Mouse (Mus musculus) adrenal gland (tissue): ENCODE results near the gene Slc16a12.

ENCODE experiments used
- intact Hi-C: fragments of 180-260 bp; cut with DNase I; formaldehyde crosslinking; loops from one replicate; pipeline ENCODE4 v1.15.1; 2025

Slc16a12 gene

GRCm38 (mm10) chr19:34729505-34729904 lies 17.6 kb downstream of the Slc16a12 start:
- intact Hi-C loops, result no loop called here

DNA sequence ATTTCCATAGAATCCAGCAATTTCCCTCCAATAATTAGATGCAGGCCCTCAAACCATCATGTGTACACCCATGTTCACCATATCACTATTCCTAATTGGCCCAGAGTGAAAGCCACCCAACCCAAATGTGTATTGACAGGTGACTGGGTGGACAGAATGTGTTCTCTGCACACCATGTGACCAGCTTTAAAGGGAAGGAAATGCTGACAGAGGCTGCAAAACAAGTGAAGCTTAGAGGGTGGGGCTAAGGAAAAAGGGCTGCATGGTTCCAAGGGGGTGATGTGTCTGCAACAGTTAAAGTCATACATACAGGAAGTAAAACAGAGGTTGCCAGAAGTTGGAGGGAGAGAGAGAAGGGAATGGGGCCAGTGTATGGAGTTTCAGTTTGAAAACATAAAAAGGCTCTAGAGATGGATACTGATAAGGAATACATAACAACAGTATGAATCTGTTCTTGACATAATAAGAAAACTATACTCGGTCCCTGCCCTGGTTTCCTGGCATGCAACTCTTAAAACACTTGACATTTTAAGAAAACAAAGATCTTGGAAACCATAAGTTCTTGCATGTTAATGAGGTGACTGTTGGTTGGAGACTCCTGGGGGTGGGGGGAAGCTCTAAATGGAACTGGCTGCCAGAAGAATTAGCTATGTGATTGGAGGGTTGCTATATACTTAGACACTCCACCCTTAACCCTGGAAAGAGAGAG lies 20.7 kb downstream of the Slc16a12 start:
- intact Hi-C loops, result no loop called here

DNA sequence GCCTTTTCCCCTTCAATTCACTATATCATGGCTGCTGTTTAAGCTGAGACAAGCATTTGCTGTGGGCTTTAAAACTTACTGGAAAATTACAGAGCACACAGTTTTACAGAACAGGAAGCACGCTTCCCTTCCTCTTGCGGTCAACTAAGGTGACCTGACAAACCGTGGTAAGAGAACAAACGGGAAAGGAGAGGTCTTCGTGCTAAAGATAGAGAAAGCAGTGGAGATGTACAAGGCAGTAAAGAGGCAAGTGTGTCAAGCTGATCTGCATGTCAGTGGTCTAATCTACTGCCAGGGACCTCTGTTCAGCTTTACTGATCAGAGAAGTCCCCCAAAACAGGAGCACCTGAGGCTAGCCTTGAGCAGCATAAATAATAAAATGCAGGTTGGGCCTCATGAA lies 21.7 kb downstream of the Slc16a12 start:
- intact Hi-C loops, result no loop called here

- intact Hi-C loops, result no loop called here
Measured at GRCm38 (mm10) chr19:34724598-34724997, 22.5 kb downstream of the Slc16a12 start.

GRCm38 (mm10) chr19:34722541-34722940 lies 24.5 kb downstream of the Slc16a12 start:
- intact Hi-C loops, result no loop called here

DNA sequence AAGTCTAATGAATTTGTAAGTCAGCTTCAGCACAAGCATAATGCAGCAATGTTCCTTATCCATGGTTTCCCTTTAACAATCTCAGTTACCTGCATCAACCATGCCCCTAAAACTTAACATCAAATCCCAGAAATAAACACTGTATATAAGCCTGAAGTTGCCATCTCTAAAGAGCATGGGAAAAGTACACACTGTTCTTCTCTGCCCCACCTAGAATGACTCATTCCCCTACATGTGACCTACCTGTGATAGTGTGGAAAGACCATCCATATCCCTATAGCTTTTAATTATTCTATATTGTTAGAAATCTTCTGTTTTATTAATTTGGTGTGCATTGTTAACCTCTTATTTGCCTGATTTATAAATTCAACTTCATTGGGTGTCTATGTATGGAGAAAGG lies 27.0 kb downstream of the Slc16a12 start:
- intact Hi-C loops, result no loop called here

- intact Hi-C loops, result no loop called here
Measured at GRCm38 (mm10) chr19:34718963-34719362, 28.1 kb downstream of the Slc16a12 start.

- intact Hi-C loops, result no loop called here
Measured at GRCm38 (mm10) chr19:34718478-34718877, 28.6 kb downstream of the Slc16a12 start.

DNA sequence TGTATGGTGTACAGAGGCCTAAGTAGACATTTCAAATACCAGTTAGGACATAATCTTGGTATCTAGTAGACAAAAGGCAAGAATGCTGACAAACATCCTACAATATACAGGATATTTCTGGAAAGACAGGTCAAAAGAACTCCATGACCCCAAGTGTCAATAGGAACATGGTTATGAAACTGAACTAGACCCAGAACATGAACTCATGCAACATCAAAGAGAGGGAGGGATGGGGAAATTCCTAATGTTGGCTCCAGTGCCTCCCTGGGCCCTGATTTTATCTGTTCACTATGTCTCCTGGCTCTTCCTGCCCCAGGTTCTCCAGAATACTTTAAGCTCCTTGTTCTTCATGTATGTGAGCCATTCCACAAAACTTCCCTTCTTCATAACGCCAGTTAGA lies 31.2 kb downstream of the Slc16a12 start:
- intact Hi-C loops, result no loop called here

GRCm38 (mm10) chr19:34714250-34714666 lies 32.8 kb downstream of the Slc16a12 start:
- intact Hi-C loops, result no loop called here

- intact Hi-C loops, result no loop called here
Measured at GRCm38 (mm10) chr19:34712050-34712449, 35.0 kb downstream of the Slc16a12 start.

DNA sequence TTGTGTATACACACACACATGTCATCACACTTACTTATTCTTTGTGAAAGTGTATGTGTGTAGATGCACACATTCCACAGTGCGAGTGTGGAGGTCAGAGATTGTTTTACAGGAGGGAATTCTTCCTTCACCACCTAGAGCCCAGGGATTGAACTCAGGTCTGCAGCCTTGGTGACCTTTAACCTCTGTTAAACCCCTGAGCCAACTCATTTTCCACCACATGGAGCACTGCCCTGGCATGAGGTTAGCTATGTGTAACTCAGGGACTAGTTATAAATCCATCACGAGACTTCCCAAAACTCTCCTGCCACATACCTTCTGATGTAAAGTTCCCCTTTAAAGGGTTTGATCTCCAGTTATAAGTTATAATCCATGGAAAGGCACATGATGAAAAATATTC lies 38.9 kb downstream of the Slc16a12 start:
- intact Hi-C loops, result no loop called here

- intact Hi-C loops, result no loop called here
Measured at GRCm38 (mm10) chr19:34707571-34707970, 39.5 kb downstream of the Slc16a12 start.

DNA sequence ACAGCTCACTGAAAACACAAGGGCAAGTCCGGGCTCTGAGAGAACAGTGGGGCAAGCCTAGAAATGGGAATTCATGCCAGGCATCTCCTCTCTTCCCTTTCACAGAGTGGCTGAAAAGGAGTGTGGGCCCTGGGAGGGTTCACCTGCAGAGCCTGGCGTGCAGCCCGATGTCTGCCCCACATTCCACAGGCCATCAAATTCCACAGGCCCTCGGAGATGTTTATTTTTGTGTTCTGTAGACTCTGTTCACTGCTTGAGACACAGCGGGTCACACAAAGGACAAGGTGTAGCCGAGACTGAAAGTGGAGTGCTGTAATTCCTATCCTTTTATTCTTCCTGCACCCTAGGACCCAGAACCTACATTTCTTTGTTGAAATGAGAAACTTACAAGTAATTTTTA lies 40.8 kb downstream of the Slc16a12 start:
- intact Hi-C loops, result no loop called here

GRCm38 (mm10) chr19:34705141-34705540 lies 41.9 kb downstream of the Slc16a12 start:
- intact Hi-C loops, result no loop called here

GRCm38 (mm10) chr19:34699300-34699699 lies 47.8 kb downstream of the Slc16a12 start:
- intact Hi-C loops, result no loop called here

- intact Hi-C loops, result no loop called here
Measured at GRCm38 (mm10) chr19:34698852-34699251, 48.2 kb downstream of the Slc16a12 start.

DNA sequence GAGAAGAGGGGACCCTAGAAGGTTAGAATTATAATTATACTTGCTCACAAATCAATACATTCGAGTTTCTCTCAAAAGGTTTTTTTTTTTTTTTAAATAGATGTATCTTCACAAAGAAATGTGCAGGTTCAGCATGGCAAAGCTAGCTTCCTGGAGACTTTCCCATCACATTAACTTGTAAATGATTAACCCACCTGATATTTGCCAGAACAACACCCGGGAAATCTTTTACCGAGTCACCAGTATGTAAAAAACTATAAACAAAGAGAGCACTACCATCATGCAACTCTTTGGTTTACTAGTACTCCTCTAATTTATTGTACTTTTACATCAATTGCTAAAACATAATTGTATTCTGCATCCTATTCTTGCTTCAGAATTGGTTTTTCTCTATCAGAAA lies 48.7 kb downstream of the Slc16a12 start:
- intact Hi-C loops, result no loop called here

DNA sequence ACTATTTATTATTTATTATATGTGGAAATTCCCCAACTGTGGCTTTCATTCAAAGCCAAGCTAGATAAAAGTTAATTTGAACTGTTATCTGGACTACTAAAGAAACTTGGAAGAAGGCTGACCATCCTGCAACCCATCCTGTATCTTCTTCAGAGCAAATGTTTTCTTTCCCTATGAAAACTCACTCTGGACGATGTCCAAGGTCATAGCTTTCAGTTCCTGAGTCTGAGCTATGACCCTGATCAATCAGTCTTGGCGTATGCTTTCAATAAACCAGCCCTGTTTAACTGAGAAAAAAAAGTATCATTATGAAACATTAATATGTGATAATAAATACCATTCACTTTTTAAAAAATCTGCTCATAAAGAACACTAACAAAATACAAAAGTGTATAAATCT lies 49.6 kb downstream of the Slc16a12 start:
- intact Hi-C loops, result no loop called here

GRCm38 (mm10) chr19:34696352-34696986 lies 50.6 kb downstream of the Slc16a12 start:
- intact Hi-C loops, result no loop called here

DNA sequence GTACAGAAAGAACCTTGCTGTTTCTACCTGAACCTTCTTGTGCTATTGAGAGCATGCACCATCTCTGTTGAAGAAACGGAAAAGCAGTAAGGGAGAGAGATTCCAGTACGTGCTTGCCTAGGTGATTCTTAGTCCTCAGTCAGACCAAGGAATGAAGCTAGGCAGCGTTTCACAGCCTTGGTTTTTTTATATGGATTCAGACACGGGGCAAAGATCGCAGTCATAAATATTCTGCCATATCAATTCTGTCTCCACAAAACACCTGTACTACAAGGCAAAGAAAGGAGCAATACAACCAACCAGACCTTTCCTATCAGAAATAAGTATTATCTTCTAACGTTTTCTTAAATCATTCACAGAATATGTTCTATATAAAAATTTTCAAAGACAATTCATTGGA lies 55.7 kb downstream of the Slc16a12 start:
- intact Hi-C loops, result no loop called here

DNA sequence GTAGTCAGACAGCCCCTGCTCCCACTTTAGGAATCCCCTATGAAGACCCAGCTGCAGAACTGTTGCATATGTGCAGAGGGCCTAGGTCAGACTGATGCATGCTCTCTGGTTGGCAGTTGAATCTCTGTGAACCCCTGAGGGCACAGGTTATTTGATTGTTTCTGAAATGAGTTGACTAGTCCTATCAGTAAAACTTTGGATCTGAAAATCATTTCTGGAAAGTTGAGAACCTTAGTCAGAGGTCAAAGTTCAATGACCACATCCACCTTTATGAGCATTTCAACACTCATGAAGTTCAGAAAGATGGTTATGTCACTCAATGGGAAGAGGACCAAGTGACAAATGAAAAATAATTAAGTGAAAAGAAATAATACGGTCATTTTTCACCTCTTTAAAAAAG lies 61.6 kb downstream of the Slc16a12 start:
- intact Hi-C loops, result loop anchor here (1.0 kb wide), 1 partner anchor 87 kb away; no protein-coding TSS in a partner anchor

- intact Hi-C loops, result loop anchor here (1.0 kb wide), 1 partner anchor 87 kb away; no protein-coding TSS in a partner anchor
Measured at GRCm38 (mm10) chr19:34684857-34685256, 62.2 kb downstream of the Slc16a12 start.
